Mouse (Mus musculus) cerebellum, adult 11 months (tissue): ENCODE data around the gene Ap4m1.

ENCODE experiments used
- DNase-seq: peaks from one replicate; pipeline ENCODE4 v3.0.0; 2022

The Ap4m1 gene

GRCm38 (mm10) chr5:138171695-138172491, at the start of gene Ap4m1, which contains the start of gene Mcm7:
Ap4m1 (plus strand) TSS chr5:138172002.
Mcm7 (minus strand) TSS chr5:138172422.
- DNase-seq = peak; percentile 98

- DNase-seq = no peak
These were observed 39.3 kb upstream of the Ap4m1 start for GRCm38 (mm10) chr5:138132425-138133064.

DNA sequence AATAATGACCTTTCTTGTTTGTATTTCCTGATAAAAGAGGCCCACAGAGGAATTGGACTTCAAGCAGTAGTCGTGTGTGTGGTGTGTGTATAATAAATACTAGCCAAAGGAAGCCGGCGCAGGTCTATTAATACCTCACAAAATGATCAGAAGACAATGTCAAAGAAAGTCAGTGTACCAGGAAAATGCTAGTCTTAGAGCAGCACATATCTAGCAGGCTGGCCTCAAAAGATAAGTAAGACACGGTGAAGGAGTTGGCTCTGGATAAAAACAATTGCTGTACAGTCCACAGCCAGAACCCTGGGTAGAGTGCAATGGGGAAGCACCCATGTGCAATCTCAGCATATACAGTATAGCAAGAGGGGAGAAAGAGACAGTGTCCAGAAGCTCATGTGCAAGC, 34.5 kb upstream of the Ap4m1 start:
- DNase-seq = no peak

- DNase-seq = no peak
These were observed 33.8 kb upstream of the Ap4m1 start for GRCm38 (mm10) chr5:138137935-138138549.

GRCm38 (mm10) chr5:138138585-138138984, 33.2 kb upstream of the Ap4m1 start:
- no peak for DNase-seq

GRCm38 (mm10) chr5:138154390-138154789, 17.4 kb upstream of the Ap4m1 start:
- no peak for DNase-seq

- peak; percentile 85 for DNase-seq
These were observed 16.3 kb upstream of the Ap4m1 start, which contains the start of gene Zfp113 for GRCm38 (mm10) chr5:138155443-138155976. Zfp113 (minus strand) TSS chr5:138155744.

GRCm38 (mm10) chr5:138160224-138160762, 11.5 kb upstream of the Ap4m1 start:
- no peak for DNase-seq

GRCm38 (mm10) chr5:138160842-138161665, 10.7 kb upstream of the Ap4m1 start, which contains the start of gene Cops6:
Cops6 (plus strand) TSS chr5:138161071.
- DNase-seq = peak; percentile 91

GRCm38 (mm10) chr5:138163046-138163445, 8.8 kb upstream of the Ap4m1 start:
- no peak for DNase-seq

GRCm38 (mm10) chr5:138163610-138164009, 8.2 kb upstream of the Ap4m1 start:
- no peak for DNase-seq

- DNase-seq = no peak
These were observed 6.2 kb upstream of the Ap4m1 start for GRCm38 (mm10) chr5:138165594-138165993.

DNA sequence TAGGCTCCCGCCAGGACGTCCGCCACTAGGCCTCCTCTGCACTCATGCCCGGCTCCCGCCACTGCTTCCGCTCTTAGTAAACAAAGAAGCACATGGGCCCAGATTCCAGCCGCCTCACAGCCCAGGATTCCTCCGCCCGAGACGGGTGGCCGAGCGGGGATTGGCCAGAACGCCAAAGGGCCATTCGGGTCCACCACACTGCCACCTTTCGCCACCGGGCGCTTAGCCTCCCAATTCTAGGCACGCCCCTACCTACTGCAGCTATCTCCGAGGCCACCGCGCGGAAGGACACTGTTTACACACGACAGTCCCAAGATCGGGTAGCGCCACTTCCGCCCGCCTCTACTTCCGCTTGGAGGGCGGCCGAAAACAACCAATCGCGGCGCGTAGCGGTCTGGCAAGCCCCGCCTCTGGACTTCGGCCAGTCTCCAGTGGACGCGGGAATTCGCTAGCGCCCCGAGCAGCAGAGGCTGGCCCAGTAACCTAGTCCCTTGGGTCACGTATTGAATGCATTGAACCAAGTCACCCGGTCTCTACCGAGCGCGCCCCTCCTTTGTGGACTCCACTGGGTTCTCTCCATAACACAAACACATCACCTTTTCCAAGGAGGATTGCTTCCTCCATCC, 753 bp upstream of the Ap4m1 start:
- DNase-seq = peak; percentile 96

- DNase-seq = no peak
These were observed 1.4 kb downstream of the Ap4m1 start for GRCm38 (mm10) chr5:138173217-138173616.

DNA sequence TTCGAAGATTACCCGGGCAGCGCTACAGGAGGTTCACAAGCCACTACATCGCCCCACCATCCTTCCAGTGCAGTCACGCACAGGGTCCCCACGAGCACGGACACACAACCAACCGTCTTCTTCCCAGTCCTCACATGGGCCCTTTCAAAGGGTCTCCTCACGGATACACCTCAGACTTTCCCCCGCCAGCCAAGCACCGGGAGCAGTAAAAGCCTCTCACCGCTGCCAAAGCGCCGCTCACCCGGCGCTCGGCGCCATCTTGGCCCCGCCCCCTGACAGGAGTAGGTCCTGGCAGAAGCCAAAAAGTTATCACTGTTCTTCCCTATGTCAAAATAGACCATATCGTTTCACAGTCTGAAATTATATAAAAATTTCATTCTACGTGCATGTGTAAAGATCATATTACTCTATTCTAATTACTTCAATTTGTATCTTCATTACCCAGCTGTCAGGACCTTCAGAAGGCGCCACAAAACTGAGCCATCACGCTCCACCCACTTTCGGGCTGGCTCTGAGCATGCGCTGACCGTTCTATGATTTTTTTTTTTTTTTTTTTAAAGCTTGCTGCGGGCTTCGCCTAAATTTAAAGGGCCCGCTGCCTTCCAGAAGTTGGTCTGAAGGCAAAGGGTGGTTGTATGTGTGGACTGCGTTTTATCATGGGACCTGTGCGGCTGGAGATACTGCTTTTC, 15.3 kb downstream of the Ap4m1 start, which contains the start of the genes Taf6 and Cnpy4:
Gene Taf6, minus strand, starts transcription at position 502 of the 689 bp plus-strand sequence.
Gene Cnpy4, plus strand, starts transcription at position 536 of the 689 bp plus-strand sequence.
- DNase-seq = peak; percentile 83

DNA sequence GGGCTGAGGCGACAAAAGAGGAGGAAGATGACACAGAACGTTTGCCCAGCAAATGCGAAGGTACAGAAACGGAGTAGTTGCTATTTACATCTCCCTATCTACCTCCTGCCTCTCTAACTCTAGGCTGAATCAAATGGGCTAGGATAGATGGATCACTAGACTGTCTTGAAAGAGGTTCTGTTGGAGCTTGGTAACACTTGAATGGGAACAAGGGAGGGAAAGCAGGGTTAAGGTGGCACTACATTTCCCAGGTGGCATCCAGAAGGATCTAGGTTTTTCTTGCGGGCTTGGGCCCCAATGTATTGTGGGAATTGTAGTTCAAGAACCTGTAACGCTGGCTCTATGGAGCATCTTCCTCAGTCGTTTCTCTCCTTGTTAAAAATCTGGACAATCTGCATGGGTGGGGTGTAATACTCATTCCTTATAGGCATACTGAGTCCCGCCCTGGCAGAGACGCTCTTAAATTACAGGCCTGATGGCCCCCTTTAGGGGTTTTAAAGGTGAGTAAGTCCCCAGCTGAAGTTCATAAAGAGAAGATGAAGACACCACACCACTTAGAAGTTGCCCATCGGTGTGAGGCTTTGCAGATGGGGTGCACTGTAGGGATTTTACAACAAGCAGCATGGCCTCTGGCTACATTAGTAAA, 16.0 kb downstream of the Ap4m1 start:
- DNase-seq = peak; percentile 69

- DNase-seq = peak; percentile 86
These were observed 22.2 kb downstream of the Ap4m1 start, which contains the start of gene Mblac1 for GRCm38 (mm10) chr5:138193771-138194727. Mblac1 (plus strand) TSS chr5:138194314.

DNA sequence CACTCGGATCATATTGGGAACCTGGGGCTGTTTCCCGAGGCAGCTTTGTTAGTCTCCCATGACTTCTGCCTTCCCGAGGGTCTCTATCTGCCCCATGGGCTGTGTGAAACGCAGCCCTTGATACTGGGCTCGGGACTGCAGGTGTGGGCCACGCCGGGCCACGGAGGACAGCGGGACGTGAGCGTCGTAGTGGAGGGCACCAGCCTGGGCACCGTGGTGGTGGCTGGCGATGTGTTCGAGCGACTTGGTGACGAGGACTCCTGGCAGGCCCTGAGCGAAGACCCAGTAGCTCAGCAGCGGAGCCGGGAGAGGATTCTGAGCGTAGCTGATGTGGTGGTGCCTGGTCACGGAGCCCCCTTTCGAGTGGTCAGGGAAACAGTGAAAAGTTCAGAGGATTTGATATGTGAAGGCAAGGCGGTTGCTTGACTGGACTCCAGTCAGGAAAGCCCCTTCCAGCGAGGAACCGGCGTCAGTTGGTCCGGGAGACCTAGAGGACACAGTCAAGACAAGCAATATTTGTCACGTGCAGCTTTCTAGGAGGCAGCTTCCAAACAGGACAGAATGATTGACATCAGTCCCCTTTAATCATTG, 23.0 kb downstream of the Ap4m1 start:
- peak; percentile 40 for DNase-seq

GRCm38 (mm10) chr5:138195463-138195862, 23.7 kb downstream of the Ap4m1 start:
- DNase-seq = no peak
